Mouse (Mus musculus): ENCODE data around the gene Wdtc1. TPM values are rescaled to one million over a fixed set of nuclear protein-coding genes. Genes with fewer than 3 reads are reported as not detected.

Wdtc1 gene
- polyA plus RNA-seq, 1 experiment from 2014 or later: 19.3 TPM

- WGBS: 76% methylated on average over 10 of the region's 10 CpGs
- Histone ChIP-seq H3K27me3 (replicated peaks; ENCODE audit: control insufficient read depth, insufficient read depth, low read length) (no peaks in the 10 kb centered on the region), H3K4me2 (ENCODE audit: low read length) (no peak overlapping the region), H3K9me3 (ENCODE audit: control insufficient read depth, low read length) (no peaks in the 10 kb centered on the region), H3K9ac (replicated peaks; ENCODE audit: low read depth, low read length) (0 out of 2 replicates have a peak overlapping the region, but pooled peaks have one; percentile 18), H3K27ac (ENCODE audit: low read length) (peak overlapping the region; percentile 25; the same call in 1 of the 2 replicates), H3K4me3 (replicated peaks; ENCODE audit: low read length) (no peak overlapping the region), H3K4me1 (replicated peaks; ENCODE audit: control insufficient read depth, insufficient read depth, low read length) (peaks cover 48% of the 10 kb centered on the region), H3K36me3 (ENCODE audit: control insufficient read depth, insufficient read depth) (peaks cover 6% of the 10 kb centered on the region)
- no peak for ATAC-seq
Measured at GRCm38 (mm10) chr4:133297360-133297759, 55.9 kb downstream of the Wdtc1 start.

DNA sequence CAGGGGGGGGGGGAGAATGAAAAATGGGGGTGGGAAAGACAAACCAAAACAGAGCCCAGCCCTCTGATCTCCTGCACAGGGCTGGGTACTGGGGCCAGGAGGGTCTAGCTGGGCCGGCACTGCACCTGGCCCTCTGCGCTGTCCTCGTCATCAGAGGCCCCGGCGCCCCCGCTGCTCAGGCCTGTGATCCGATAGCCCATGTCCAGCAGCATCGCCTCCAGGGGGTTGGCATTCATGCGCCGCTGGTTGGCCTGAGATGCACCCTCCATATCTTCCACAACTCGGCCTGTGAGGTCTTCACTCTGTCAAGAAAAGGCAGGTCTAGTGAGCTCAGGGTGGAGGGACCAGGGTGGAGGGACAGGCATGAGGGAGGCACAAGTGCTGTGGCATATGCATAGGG is 59.2 kb downstream of the Wdtc1 start:
- WGBS: 41% methylated on average over 11 of the region's 11 CpGs
- no peak overlapping the region for H3K9ac ChIP-seq (replicated peaks; ENCODE audit: low read depth, low read length)
- H3K4me3 ChIP-seq (replicated peaks; ENCODE audit: low read length): no peak overlapping the region
- peaks cover 6% of the 10 kb centered on the region for H3K36me3 ChIP-seq (ENCODE audit: control insufficient read depth, insufficient read depth)
- peaks cover 27% of the 10 kb centered on the region for H3K4me1 ChIP-seq (replicated peaks; ENCODE audit: control insufficient read depth, insufficient read depth, low read length)
- no peak for ATAC-seq
- H3K27me3 ChIP-seq (replicated peaks; ENCODE audit: control insufficient read depth, insufficient read depth, low read length): no peaks in the 10 kb centered on the region
- H3K27ac ChIP-seq (ENCODE audit: low read length): no peak overlapping the region
- no peak overlapping the region for H3K4me2 ChIP-seq (ENCODE audit: low read length)
- H3K9me3 ChIP-seq (ENCODE audit: control insufficient read depth, low read length): no peaks in the 10 kb centered on the region

GRCm38 (mm10) chr4:133292901-133293843 is 60.1 kb downstream of the Wdtc1 start:
- H3K4me2 ChIP-seq (ENCODE audit: low read length): no peak overlapping the region
- ATAC-seq: peak; percentile 41; the same call in 1 of the 2 replicates
- H3K9ac ChIP-seq (replicated peaks; ENCODE audit: low read depth, low read length): 0 out of 2 replicates have a peak overlapping the region, but pooled peaks have one; percentile 23
- 22% methylated on average over 24 of the region's 24 CpGs for WGBS
- no peaks in the 10 kb centered on the region for H3K9me3 ChIP-seq (ENCODE audit: control insufficient read depth, low read length)
- H3K27me3 ChIP-seq (replicated peaks; ENCODE audit: control insufficient read depth, insufficient read depth, low read length): no peaks in the 10 kb centered on the region
- no peak overlapping the region for H3K27ac ChIP-seq (ENCODE audit: low read length)
- no peak overlapping the region for H3K4me3 ChIP-seq (replicated peaks; ENCODE audit: low read length)
- peaks cover 18% of the 10 kb centered on the region for H3K4me1 ChIP-seq (replicated peaks; ENCODE audit: control insufficient read depth, insufficient read depth, low read length)
- peaks cover 6% of the 10 kb centered on the region for H3K36me3 ChIP-seq (ENCODE audit: control insufficient read depth, insufficient read depth)

DNA sequence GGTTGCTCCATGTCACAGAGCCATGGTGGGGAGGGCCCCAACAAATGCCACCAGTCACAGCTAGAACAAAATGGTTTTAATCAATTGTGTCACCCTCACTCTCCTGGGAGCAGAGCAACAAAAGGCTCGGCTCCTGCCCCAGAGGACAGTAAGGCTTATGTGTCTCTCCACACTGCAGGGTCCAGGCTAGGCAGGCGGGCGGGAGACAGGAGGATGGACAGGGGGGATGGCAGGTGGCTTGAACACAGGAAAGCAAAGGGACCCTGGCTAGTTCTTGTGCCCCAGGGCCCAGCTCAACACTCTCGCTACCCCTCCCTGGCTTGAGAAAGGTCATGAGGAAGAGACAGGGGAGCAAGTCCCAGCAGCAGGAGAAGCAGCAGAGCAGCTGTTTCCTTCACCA is 60.9 kb downstream of the Wdtc1 start:
- Histone ChIP-seq H3K27ac (ENCODE audit: low read length) (no peak overlapping the region), H3K36me3 (ENCODE audit: control insufficient read depth, insufficient read depth) (peaks cover 6% of the 10 kb centered on the region), H3K9me3 (ENCODE audit: control insufficient read depth, low read length) (no peaks in the 10 kb centered on the region), H3K4me2 (ENCODE audit: low read length) (no peak overlapping the region), H3K27me3 (replicated peaks; ENCODE audit: control insufficient read depth, insufficient read depth, low read length) (no peaks in the 10 kb centered on the region), H3K9ac (replicated peaks; ENCODE audit: low read depth, low read length) (no peak overlapping the region), H3K4me3 (replicated peaks; ENCODE audit: low read length) (no peak overlapping the region), H3K4me1 (replicated peaks; ENCODE audit: control insufficient read depth, insufficient read depth, low read length) (peaks cover 11% of the 10 kb centered on the region)
- no peak for ATAC-seq
- 55% methylated on average over 4 of the region's 4 CpGs for WGBS

DNA sequence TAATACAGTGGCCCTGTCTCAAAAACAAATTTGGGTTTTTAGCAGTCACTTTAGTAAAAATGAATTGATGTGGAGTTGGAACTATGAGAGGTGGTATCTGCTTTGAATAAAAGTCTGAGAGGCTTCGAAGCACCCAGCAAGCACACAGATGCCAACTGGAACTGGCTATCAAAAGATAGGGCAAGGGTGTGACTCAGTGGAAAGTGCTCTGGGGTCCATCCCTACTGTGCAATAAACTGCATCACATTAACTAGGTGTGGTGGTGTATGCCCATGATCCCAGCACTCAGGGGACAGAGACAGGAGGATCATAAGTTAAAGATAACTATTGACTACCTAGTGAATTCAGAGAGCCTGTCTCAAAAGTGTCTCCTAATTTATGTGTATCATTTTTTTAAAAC is 62.0 kb downstream of the Wdtc1 start:
- Histone ChIP-seq H3K27me3 (replicated peaks; ENCODE audit: control insufficient read depth, insufficient read depth, low read length) (no peaks in the 10 kb centered on the region), H3K36me3 (ENCODE audit: control insufficient read depth, insufficient read depth) (peaks cover 6% of the 10 kb centered on the region), H3K9ac (replicated peaks; ENCODE audit: low read depth, low read length) (no peak overlapping the region), H3K4me3 (replicated peaks; ENCODE audit: low read length) (no peak overlapping the region), H3K9me3 (ENCODE audit: control insufficient read depth, low read length) (no peaks in the 10 kb centered on the region), H3K27ac (ENCODE audit: low read length) (no peak overlapping the region), H3K4me2 (ENCODE audit: low read length) (no peak overlapping the region), H3K4me1 (replicated peaks; ENCODE audit: control insufficient read depth, insufficient read depth, low read length) (peaks cover 9% of the 10 kb centered on the region)
- no peak for ATAC-seq
- WGBS: 94% methylated on average over 1 of the region's 1 CpGs

DNA sequence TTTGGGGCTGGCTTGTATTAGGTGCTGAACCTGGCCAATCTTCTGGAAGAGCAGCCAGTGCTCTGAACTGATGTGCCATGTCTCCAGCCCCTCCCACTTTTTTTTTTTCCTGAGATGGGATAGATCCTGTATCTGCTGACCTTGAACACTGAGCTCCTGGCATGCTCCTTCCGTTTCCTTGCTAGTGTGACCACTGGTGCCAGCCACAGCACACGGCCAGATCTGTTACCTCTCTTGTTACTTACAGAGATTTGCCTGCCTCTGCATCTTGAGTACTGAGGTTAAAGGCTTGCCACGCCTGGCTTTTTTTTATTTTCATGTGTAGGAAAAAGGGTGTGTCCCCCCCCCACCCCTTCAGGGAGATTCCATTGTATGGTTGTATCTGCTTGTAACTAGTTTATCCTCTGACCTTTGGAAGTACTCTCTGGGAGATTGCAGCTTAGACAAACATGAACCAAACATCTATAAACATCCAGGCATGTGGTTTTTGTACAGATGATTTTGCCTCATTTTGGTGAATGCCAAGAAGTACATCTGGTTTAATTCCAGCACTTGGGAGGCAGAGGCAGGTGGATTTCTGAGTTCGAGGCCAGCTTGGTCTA is 66.7 kb downstream of the Wdtc1 start:
- Histone ChIP-seq H3K4me3 (replicated peaks; ENCODE audit: low read length) (no peak overlapping the region), H3K4me1 (replicated peaks; ENCODE audit: control insufficient read depth, insufficient read depth, low read length) (peaks cover 14% of the 10 kb centered on the region), H3K4me2 (ENCODE audit: low read length) (no peak overlapping the region), H3K9me3 (ENCODE audit: control insufficient read depth, low read length) (no peaks in the 10 kb centered on the region), H3K27ac (ENCODE audit: low read length) (no peak overlapping the region), H3K9ac (replicated peaks; ENCODE audit: low read depth, low read length) (no peak overlapping the region), H3K27me3 (replicated peaks; ENCODE audit: control insufficient read depth, insufficient read depth, low read length) (no peaks in the 10 kb centered on the region), H3K36me3 (ENCODE audit: control insufficient read depth, insufficient read depth) (no peaks in the 10 kb centered on the region)
- 86% methylated on average over 4 of the region's 4 CpGs for WGBS
- ATAC-seq: no peak

DNA sequence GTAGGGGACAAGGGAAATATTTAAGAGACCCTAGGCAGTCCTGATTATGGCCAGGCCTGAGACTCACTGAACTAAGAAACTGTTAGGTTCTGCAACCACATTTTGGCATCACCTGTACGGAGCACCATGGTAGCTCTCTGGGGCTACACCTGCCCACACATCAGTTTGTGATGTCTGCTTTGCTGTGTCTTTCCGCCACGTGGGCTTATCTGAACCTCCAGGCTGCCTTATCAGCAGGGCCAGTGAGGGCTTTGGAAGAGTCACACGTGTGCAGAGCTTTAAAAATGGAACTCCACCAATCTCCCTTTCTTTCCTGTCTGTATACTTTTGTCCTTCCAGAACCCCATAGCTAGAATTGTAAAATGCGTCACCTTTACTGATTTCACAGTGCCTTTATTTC is 67.3 kb downstream of the Wdtc1 start:
- Histone ChIP-seq H3K4me2 (ENCODE audit: low read length) (no peak overlapping the region), H3K27ac (ENCODE audit: low read length) (no peak overlapping the region), H3K9ac (replicated peaks; ENCODE audit: low read depth, low read length) (no peak overlapping the region), H3K4me3 (replicated peaks; ENCODE audit: low read length) (no peak overlapping the region), H3K9me3 (ENCODE audit: control insufficient read depth, low read length) (no peaks in the 10 kb centered on the region), H3K36me3 (ENCODE audit: control insufficient read depth, insufficient read depth) (no peaks in the 10 kb centered on the region), H3K27me3 (replicated peaks; ENCODE audit: control insufficient read depth, insufficient read depth, low read length) (no peaks in the 10 kb centered on the region), H3K4me1 (replicated peaks; ENCODE audit: control insufficient read depth, insufficient read depth, low read length) (peaks cover 16% of the 10 kb centered on the region)
- 84% methylated on average over 5 of the region's 5 CpGs for WGBS
- no peak for ATAC-seq

DNA sequence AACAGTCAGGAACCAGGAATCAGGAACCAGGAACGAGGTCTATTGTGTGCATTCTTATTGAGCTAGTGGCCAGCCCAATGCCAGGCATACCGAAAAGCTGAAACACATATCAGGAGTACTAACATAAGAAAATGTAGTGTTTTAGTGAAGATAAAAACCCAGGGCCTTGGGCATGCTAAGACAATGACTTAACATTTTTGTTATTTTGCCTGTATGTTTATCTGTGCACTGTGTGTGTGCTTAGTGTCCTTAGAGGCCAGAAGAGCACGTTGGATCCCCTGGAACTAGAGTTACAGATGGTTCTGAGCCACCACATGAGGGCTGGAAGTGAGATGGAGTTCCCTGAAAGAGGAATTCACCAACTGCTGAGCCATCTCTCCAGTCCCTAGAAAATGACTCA is 68.0 kb downstream of the Wdtc1 start:
- no peak overlapping the region for H3K4me2 ChIP-seq (ENCODE audit: low read length)
- H3K9ac ChIP-seq (replicated peaks; ENCODE audit: low read depth, low read length): no peak overlapping the region
- H3K9me3 ChIP-seq (ENCODE audit: control insufficient read depth, low read length): no peaks in the 10 kb centered on the region
- peaks cover 16% of the 10 kb centered on the region for H3K4me1 ChIP-seq (replicated peaks; ENCODE audit: control insufficient read depth, insufficient read depth, low read length)
- 80% methylated on average over 3 of the region's 3 CpGs for WGBS
- H3K27ac ChIP-seq (ENCODE audit: low read length): no peak overlapping the region
- ATAC-seq: no peak
- H3K36me3 ChIP-seq (ENCODE audit: control insufficient read depth, insufficient read depth): no peaks in the 10 kb centered on the region
- H3K27me3 ChIP-seq (replicated peaks; ENCODE audit: control insufficient read depth, insufficient read depth, low read length): no peaks in the 10 kb centered on the region
- no peak overlapping the region for H3K4me3 ChIP-seq (replicated peaks; ENCODE audit: low read length)

DNA sequence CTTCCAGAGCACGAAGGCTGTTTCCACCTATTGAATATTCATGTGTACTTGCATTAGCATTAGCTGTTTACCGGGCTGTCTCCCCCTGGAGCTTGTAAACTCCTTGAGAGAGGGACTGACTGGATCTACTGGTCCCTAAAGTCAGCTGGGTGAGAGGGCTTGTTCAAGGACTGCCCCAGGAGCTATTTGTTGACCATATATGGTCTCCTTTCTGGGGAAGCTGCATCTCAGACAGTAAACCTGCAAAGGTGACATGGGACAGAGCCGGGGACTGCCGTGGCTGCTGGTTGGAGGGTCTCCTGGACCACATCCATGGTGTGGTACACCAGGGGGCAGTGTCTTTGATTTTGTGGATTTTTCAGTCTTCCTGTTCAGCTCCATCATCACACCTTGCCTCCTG is 70.6 kb downstream of the Wdtc1 start:
- WGBS: 33% methylated on average over 4 of the region's 4 CpGs
- peaks cover 21% of the 10 kb centered on the region for H3K4me1 ChIP-seq (replicated peaks; ENCODE audit: control insufficient read depth, insufficient read depth, low read length)
- no peak overlapping the region for H3K4me2 ChIP-seq (ENCODE audit: low read length)
- H3K9ac ChIP-seq (replicated peaks; ENCODE audit: low read depth, low read length): no peak overlapping the region
- H3K27ac ChIP-seq (ENCODE audit: low read length): no peak overlapping the region
- no peak overlapping the region for H3K4me3 ChIP-seq (replicated peaks; ENCODE audit: low read length)
- no peaks in the 10 kb centered on the region for H3K36me3 ChIP-seq (ENCODE audit: control insufficient read depth, insufficient read depth)
- no peak for ATAC-seq
- H3K27me3 ChIP-seq (replicated peaks; ENCODE audit: control insufficient read depth, insufficient read depth, low read length): no peaks in the 10 kb centered on the region
- H3K9me3 ChIP-seq (ENCODE audit: control insufficient read depth, low read length): no peaks in the 10 kb centered on the region
